Mouse (Mus musculus) ES-Bruce4 (cell line): ENCODE measurements at regions not wholly inside any gene's neighbourhood (a gene's known extent, or its start where the extent isn't known, plus 50 kb on each side); places are given as distances from the start of the nearest gene placed in this dataset.

Experiments used
- CTCF ChIP-seq: IDR thresholded peaks from one replicate; pipeline ENCODE4 v1.8.1; 2011; ENCODE audit warnings: low read depth, low read length
- EP300 ChIP-seq: IDR thresholded peaks from 2 replicates; pipeline ENCODE4 v1.6.1; 2011; ENCODE audit warnings: low read depth, low read length; ENCODE audit not compliant: insufficient read depth
- POLR2A ChIP-seq: IDR thresholded peaks from one replicate; pipeline ENCODE4 v1.8.1; 2011; ENCODE audit warnings: low read length; ENCODE audit not compliant: insufficient read depth

GRCm38 (mm10) chr12:70624298-70624980, 171.5 kb downstream of the Tmx1 start:
- TF ChIP-seq CTCF, result no peak
- TF ChIP-seq POLR2A, result no peak
- TF ChIP-seq EP300, result no peak
